Mouse (Mus musculus) G1E (cell line): ENCODE results near the gene Gphn. TPM values are rescaled to one million over a fixed set of nuclear protein-coding genes. Genes with fewer than 3 reads are reported as not detected.
A peak's percentile ranks its signal among the peaks of the same experiment; 100 is the strongest.

Experiments
- ATAC-seq: 2 replicates; pipeline ENCODE4 v1.8.0; 2016; ENCODE audit warnings: mild to moderate bottlenecking; ENCODE audit not compliant: insufficient number of reproducible peaks, poor library complexity, low FRiP score, severe bottlenecking; ENCODE audit errors: extremely low read depth
- DNase-seq: peaks from one replicate; pipeline ENCODE4 v3.0.0; 2012; ENCODE audit warnings: low spot score
- H3K27me3 ChIP-seq: 2 replicates; pipeline ENCODE4 v1.6.1; 2012; ENCODE audit warnings: mild to moderate bottlenecking, low read length, inconsistent platforms; ENCODE audit not compliant: insufficient read depth
- H3K36me3 ChIP-seq: replicated peaks from 2 replicates; pipeline ENCODE3; 2012; ENCODE audit warnings: mild to moderate bottlenecking, inconsistent platforms
- H3K4me1 ChIP-seq: 2 replicates; pipeline ENCODE4 v1.6.1; 2012; ENCODE audit warnings: low read depth, low read length, inconsistent platforms, mixed read lengths; ENCODE audit not compliant: insufficient read depth
- H3K4me3 ChIP-seq: 2 replicates; pipeline ENCODE4 v1.5.1; 2012; ENCODE audit warnings: low read depth, mild to moderate bottlenecking, inconsistent platforms, low read length, moderate library complexity, mixed read lengths
- H3K9me3 ChIP-seq: replicated peaks from 2 replicates; pipeline ENCODE4 v1.6.1; 2012; ENCODE audit warnings: inconsistent platforms
- CTCF ChIP-seq: IDR thresholded peaks from 2 replicates; pipeline ENCODE4 v1.5.1; 2012; ENCODE audit warnings: low read depth, low read length, inconsistent platforms, mixed read lengths
- GATA1 ChIP-seq: IDR thresholded peaks from 2 replicates; pipeline ENCODE4 v1.6.1; 2012; ENCODE audit warnings: borderline replicate concordance, low read length, inconsistent platforms, mixed read lengths
- GATA2 ChIP-seq: IDR thresholded peaks from 2 replicates; pipeline ENCODE4 v1.6.1; 2012; ENCODE audit warnings: low read depth, low read length, inconsistent platforms, borderline replicate concordance
- POLR2AphosphoS5 ChIP-seq: IDR thresholded peaks from 2 replicates; pipeline ENCODE4 v1.6.1; 2012; ENCODE audit warnings: low read depth, low read length, inconsistent platforms; ENCODE audit not compliant: insufficient replicate concordance
- TAL1 ChIP-seq: conservative IDR thresholded peaks from 2 replicates; pipeline ENCODE4 v1.6.1; 2012; ENCODE audit warnings: low read depth, low read length, inconsistent platforms, mixed read lengths
- polyA plus RNA-seq: library from polyadenylated mRNA; stranded (reverse); fragments of >175 nt; gene quantifications from 2 replicates; pipeline ENCODE4 v1.2.3, GENCODE M21; 2012
- total RNA-seq, 2 experiments: library from RNA; stranded (forward) in 1 of 2; stranded (reverse) in 1 of 2; fragments of 200-1000 nt in 1 of 2; fragments of >200 nt in 1 of 2; fragmentation: Nextera tagmentation in 1 of 2; gene quantifications; 2 replicates each; pipeline ENCODE4 v1.2.3; 2014 to 2017

The Gphn gene
- total and polyA plus RNA-seq, 3 experiments, result 18.9 to 68.3 (median 29.1) TPM

DNA sequence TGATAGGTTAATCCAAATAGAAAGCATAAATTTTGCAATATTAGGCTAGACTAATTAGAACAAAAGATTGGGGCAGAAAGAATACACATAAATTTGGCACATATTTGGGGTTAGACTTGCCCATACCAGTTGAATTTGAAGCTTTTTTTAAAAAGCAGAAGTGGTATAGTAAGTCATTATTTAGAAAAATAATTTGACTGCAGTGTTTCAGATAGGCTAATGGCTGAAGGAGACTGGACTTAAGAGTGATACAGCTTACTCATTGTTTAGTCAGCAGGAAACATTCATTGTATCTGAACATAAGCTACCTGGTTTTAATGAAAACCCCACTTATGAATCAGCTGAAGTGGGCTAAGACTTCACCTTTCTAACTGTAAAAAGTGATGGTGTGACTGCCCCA is 415.0 kb downstream of the Gphn start:
- Histone ChIP-seq H3K27me3 (no peaks in the 10 kb centered on the region), H3K4me1 (no peaks in the 10 kb centered on the region), H3K36me3 (peaks cover 6% of the 10 kb centered on the region), H3K9me3 (no peaks in the 10 kb centered on the region), H3K4me3 (no peak overlapping the region)
- ATAC-seq (no peak), DNase-seq (no peak)
- TF ChIP-seq POLR2AphosphoS5, result no peak
- TF ChIP-seq TAL1, result no peak
- no peak for TF ChIP-seq CTCF
- no peak for TF ChIP-seq GATA1
- no peak for TF ChIP-seq GATA2

GRCm38 (mm10) chr12:78643691-78644090 is 417.5 kb downstream of the Gphn start:
- H3K4me3 ChIP-seq, result no peak overlapping the region
- H3K27me3 ChIP-seq, result no peaks in the 10 kb centered on the region
- DNase-seq (no peak), ATAC-seq (no peak)
- no peaks in the 10 kb centered on the region for H3K9me3 ChIP-seq
- TF ChIP-seq GATA2 (no peak), CTCF (no peak), GATA1 (no peak), TAL1 (no peak), POLR2AphosphoS5 (no peak)
- H3K4me1 ChIP-seq, result no peaks in the 10 kb centered on the region
- peaks cover 7% of the 10 kb centered on the region for H3K36me3 ChIP-seq

DNA sequence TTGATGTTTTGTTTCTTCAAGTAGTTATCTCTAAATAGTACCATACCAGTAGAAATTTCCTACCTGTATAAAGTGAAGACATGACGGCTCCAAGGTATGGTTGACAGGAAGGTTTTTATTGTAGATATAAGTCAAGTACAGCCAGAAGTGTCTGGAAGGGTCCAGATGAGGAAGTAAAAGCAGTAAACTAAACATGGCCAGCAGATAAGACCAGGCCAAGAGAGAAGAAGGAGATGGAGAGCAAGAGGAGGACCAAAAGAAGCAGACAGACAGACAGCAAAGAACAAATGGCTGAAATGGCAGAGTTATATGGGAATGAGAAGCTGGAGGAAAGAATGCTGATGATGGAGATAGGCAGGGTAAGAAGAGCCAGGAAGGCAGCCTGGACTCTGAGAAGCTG is 419.1 kb downstream of the Gphn start:
- TF ChIP-seq GATA1, result no peak
- no peak for TF ChIP-seq TAL1
- no peak for TF ChIP-seq GATA2
- TF ChIP-seq POLR2AphosphoS5, result no peak
- no peak for TF ChIP-seq CTCF
- Histone ChIP-seq H3K4me1 (no peaks in the 10 kb centered on the region), H3K4me3 (no peak overlapping the region), H3K27me3 (no peaks in the 10 kb centered on the region), H3K9me3 (no peaks in the 10 kb centered on the region), H3K36me3 (peaks cover 8% of the 10 kb centered on the region)
- ATAC-seq (no peak), DNase-seq (no peak)

GRCm38 (mm10) chr12:78659718-78660304 is 433.6 kb downstream of the Gphn start:
- ATAC-seq, result no peak

DNA sequence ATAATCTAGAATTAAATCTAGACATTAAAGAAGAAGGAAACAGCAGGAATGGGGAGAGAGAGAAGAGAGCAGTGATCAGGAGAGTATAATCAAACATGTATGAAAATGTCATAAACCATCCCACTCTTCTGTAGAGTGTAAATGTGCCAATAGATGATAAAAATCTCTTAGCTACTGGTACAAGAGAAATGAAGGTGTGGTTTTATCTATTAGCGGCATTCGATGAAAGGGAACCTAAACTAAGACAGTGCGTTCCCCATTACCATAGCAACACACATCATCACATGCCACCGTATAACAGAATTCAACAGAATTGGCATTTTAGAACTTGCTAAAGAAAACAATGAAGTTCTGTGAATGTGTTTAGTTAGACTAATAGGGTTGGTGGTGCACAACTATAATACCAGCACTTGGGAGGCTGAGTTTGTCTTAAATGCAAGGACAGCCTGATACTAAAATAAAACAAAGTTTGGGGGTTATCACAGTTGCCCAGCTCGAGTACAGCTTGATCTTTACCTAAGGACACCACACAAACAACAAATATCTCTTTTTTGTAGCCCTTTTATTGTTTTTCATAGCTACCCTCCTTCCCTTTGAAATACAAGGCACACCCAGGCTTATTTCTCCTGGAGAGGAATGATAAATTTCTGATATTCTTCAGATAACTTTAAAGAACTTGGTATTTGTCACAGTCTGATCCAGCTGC is 452.1 kb downstream of the Gphn start:
- peak; percentile 19 for DNase-seq
- peaks cover 3% of the 10 kb centered on the region for H3K36me3 ChIP-seq

More at GRCm38 (mm10) chr12:78659718-78660304, 433.6 kb downstream of the Gphn start:
- no peak for TF ChIP-seq POLR2AphosphoS5
- no peak for TF ChIP-seq GATA2
- TF ChIP-seq CTCF, result no peak
- TF ChIP-seq TAL1, result no peak
- TF ChIP-seq GATA1, result no peak
- DNase-seq, result no peak
- peaks cover 4% of the 10 kb centered on the region for H3K36me3 ChIP-seq
- H3K4me3 ChIP-seq, result no peak overlapping the region
- H3K4me1 ChIP-seq, result peaks cover 3% of the 10 kb centered on the region
- H3K27me3 ChIP-seq, result no peaks in the 10 kb centered on the region
- no peaks in the 10 kb centered on the region for H3K9me3 ChIP-seq

GRCm38 (mm10) chr12:78678807-78679189 is 452.6 kb downstream of the Gphn start:
- Histone ChIP-seq H3K9me3 (no peaks in the 10 kb centered on the region), H3K4me3 (no peak overlapping the region), H3K27me3 (no peaks in the 10 kb centered on the region), H3K4me1 (peaks cover 13% of the 10 kb centered on the region), H3K36me3 (peaks cover 7% of the 10 kb centered on the region)
- TF ChIP-seq GATA2, result no peak
- no peak for TF ChIP-seq CTCF
- no peak for TF ChIP-seq GATA1
- no peak for TF ChIP-seq TAL1
- no peak for TF ChIP-seq POLR2AphosphoS5
- ATAC-seq (peak; percentile 60), DNase-seq (peak; percentile 17)

More for the DNA sequence above, 452.1 kb downstream of the Gphn start:
- ATAC-seq, result peak; percentile 69
- peaks cover 13% of the 10 kb centered on the region for H3K4me1 ChIP-seq
- TF ChIP-seq TAL1 (0 out of 2 replicates have a peak, but pooled peaks have one; percentile 17), CTCF (no peak)
- H3K27me3 ChIP-seq, result no peaks in the 10 kb centered on the region
- no peak overlapping the region for H3K4me3 ChIP-seq
- H3K9me3 ChIP-seq, result no peaks in the 10 kb centered on the region

GRCm38 (mm10) chr12:78681048-78681447 is 454.9 kb downstream of the Gphn start:
- Histone ChIP-seq H3K36me3 (peaks cover 7% of the 10 kb centered on the region), H3K4me3 (no peak overlapping the region), H3K4me1 (peaks cover 11% of the 10 kb centered on the region), H3K9me3 (no peaks in the 10 kb centered on the region), H3K27me3 (no peaks in the 10 kb centered on the region)
- no peak for TF ChIP-seq GATA1
- TF ChIP-seq TAL1, result no peak
- TF ChIP-seq POLR2AphosphoS5, result no peak
- TF ChIP-seq GATA2, result no peak
- TF ChIP-seq CTCF, result no peak
- no peak for DNase-seq
- ATAC-seq, result no peak
